Mouse (Mus musculus): ENCODE measurements at regions not wholly inside any gene's neighbourhood (a gene's known extent, or its start where the extent isn't known, plus 50 kb on each side); places are given as distances from the start of the nearest gene placed in this dataset. TPM values are rescaled to one million over a fixed set of nuclear protein-coding genes. Genes with fewer than 3 reads are reported as not detected.

DNA sequence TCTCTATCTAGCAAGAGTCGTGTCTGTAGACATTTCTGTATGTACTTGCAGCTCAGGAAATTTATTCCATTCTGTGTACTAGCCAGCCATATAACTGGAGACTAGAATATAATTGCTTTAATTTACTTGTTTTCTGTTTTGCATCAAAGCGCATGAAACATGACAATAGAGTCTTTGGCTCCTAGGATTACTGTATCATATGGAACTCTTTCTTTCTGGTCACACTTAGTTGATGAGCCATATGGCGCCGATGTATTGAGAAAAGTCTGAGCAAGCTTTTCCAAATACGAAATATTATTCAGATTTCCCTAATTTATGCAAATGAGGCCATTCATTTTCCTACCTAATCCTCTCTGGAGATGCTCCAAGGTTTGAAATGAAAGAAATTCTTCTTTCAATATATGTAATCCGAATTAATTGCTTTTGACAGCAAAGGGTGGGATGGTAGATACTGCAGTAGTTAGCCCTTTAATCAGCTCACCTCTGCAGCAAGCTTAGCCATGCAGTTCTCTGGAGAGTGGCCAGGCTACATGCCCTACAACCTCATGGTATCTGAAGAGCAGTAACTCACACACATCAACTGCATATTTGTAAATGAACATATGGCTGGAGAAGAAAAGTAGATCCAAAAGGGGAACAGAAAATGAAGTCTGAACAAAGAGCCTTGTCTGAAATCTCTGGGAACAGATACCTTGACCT lies 913.4 kb downstream of the Ntrk3 start:
- ATAC-seq (ENCODE audit: low read depth) (no peak), DNase-seq (ENCODE audit: low spot score) (peak; percentile 55)
- no peaks in the 10 kb centered on the region for H3K9me3 ChIP-seq (ENCODE audit: control insufficient read depth, low read length)
- no peak overlapping the region for H3K4me3 ChIP-seq (ENCODE audit: low read depth, low read length)
- no peak overlapping the region for H3K9ac ChIP-seq (ENCODE audit: low read depth, low read length)
- H3K36me3 ChIP-seq (ENCODE audit: control insufficient read depth, insufficient read depth, low read length) = no peaks in the 10 kb centered on the region
- H3K27me3 ChIP-seq (replicated peaks; ENCODE audit: control insufficient read depth, insufficient read depth, low read length) = no peaks in the 10 kb centered on the region
- H3K27ac ChIP-seq (replicated peaks; ENCODE audit: low read depth, low read length) = no peak overlapping the region
- no peak overlapping the region for H3K4me2 ChIP-seq (ENCODE audit: low read depth, low read length)
- no peaks in the 10 kb centered on the region for H3K4me1 ChIP-seq (ENCODE audit: control insufficient read depth, insufficient read depth, low read length)
- 69% methylated on average over 6 of the region's 6 CpGs for WGBS

GRCm38 (mm10) chr7:77812052-77812903 lies 925.5 kb downstream of the Ntrk3 start:
- Histone ChIP-seq H3K9me3 (ENCODE audit: control insufficient read depth, low read length) (no peaks in the 10 kb centered on the region), H3K4me3 (ENCODE audit: low read depth, low read length) (no peak overlapping the region), H3K27ac (replicated peaks; ENCODE audit: low read depth, low read length) (no peak overlapping the region), H3K4me1 (ENCODE audit: control insufficient read depth, insufficient read depth, low read length) (no peaks in the 10 kb centered on the region), H3K36me3 (ENCODE audit: control insufficient read depth, insufficient read depth, low read length) (no peaks in the 10 kb centered on the region), H3K9ac (ENCODE audit: low read depth, low read length) (no peak overlapping the region), H3K4me2 (ENCODE audit: low read depth, low read length) (no peak overlapping the region), H3K27me3 (replicated peaks; ENCODE audit: control insufficient read depth, insufficient read depth, low read length) (no peaks in the 10 kb centered on the region)
- DNase-seq (ENCODE audit: low spot score) (no peak), ATAC-seq (ENCODE audit: low read depth) (no peak)
- 21% methylated on average over 2 of the region's 2 CpGs for WGBS

GRCm38 (mm10) chr7:77786801-77787200 lies 951.0 kb downstream of the Ntrk3 start:
- Histone ChIP-seq H3K36me3 (ENCODE audit: control insufficient read depth, insufficient read depth, low read length) (no peaks in the 10 kb centered on the region), H3K9ac (ENCODE audit: low read depth, low read length) (no peak overlapping the region), H3K4me1 (ENCODE audit: control insufficient read depth, insufficient read depth, low read length) (no peaks in the 10 kb centered on the region), H3K27ac (replicated peaks; ENCODE audit: low read depth, low read length) (no peak overlapping the region), H3K27me3 (replicated peaks; ENCODE audit: control insufficient read depth, insufficient read depth, low read length) (no peaks in the 10 kb centered on the region; the same call in 1 of the 2 replicates), H3K9me3 (ENCODE audit: control insufficient read depth, low read length) (no peaks in the 10 kb centered on the region), H3K4me3 (ENCODE audit: low read depth, low read length) (no peak overlapping the region), H3K4me2 (ENCODE audit: low read depth, low read length) (no peak overlapping the region)
- ATAC-seq (ENCODE audit: low read depth) = no peak
- peak; percentile 7 for DNase-seq (ENCODE audit: low spot score)
- 63% methylated on average over 2 of the region's 2 CpGs for WGBS

DNA sequence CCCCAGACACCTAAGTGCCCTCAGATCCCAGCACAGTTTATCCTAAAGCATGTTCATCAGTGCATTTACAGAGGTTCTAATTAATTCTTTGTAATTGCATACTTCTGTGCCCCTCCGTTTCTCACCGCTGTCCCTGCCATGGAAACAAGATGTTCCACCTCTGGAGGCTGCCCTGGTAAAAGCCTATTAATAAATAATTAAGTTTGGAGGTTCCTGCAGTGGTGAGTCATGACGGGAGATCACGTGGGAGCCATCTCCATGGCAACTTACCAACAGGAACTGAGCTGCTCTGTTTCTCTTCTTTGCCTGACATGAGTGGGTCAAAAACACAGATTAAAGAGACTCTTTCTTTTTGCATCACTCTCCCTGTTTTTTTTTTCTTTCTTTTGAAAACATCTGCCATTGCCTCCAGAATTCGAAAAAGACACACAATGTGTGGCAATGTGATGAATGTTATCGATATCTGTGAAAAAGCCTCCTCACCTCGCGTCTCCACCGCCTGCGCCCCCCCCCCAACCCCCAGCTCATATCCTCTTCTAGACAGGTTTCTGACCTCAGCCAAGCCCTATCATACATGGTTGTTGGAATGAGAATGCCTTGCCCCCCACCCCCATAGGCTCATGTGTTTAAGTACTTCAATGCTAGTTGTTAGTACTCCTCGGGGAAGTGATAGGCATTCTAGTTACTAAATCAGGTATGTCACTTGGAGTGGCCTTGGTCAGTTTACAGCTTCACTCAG lies 965.9 kb downstream of the Ntrk3 start:
- peak; percentile 76 for ATAC-seq (ENCODE audit: low read depth)
- Histone ChIP-seq H3K27me3 (replicated peaks; ENCODE audit: control insufficient read depth, insufficient read depth, low read length) (no peaks in the 10 kb centered on the region), H3K27ac (replicated peaks; ENCODE audit: low read depth, low read length) (no peak overlapping the region), H3K4me3 (ENCODE audit: low read depth, low read length) (no peak overlapping the region), H3K9ac (ENCODE audit: low read depth, low read length) (no peak overlapping the region), H3K4me2 (ENCODE audit: low read depth, low read length) (no peak overlapping the region), H3K9me3 (ENCODE audit: control insufficient read depth, low read length) (no peaks in the 10 kb centered on the region), H3K4me1 (ENCODE audit: control insufficient read depth, insufficient read depth, low read length) (no peaks in the 10 kb centered on the region), H3K36me3 (ENCODE audit: control insufficient read depth, insufficient read depth, low read length) (no peaks in the 10 kb centered on the region)
- 68% methylated on average over 11 of the region's 11 CpGs for WGBS
- DNase-seq (ENCODE audit: low spot score) = peak; percentile 46

- no peak overlapping the region for H3K4me3 ChIP-seq (ENCODE audit: low read depth, low read length)
- H3K9ac ChIP-seq (ENCODE audit: low read depth, low read length) = no peak overlapping the region
- no peak for ATAC-seq (ENCODE audit: low read depth)
- H3K4me1 ChIP-seq (ENCODE audit: control insufficient read depth, insufficient read depth, low read length) = no peaks in the 10 kb centered on the region
- no peaks in the 10 kb centered on the region for H3K9me3 ChIP-seq (ENCODE audit: control insufficient read depth, low read length)
- H3K27me3 ChIP-seq (replicated peaks; ENCODE audit: control insufficient read depth, insufficient read depth, low read length) = no peaks in the 10 kb centered on the region
- 62% methylated on average over 4 of the region's 4 CpGs for WGBS
- no peak overlapping the region for H3K27ac ChIP-seq (replicated peaks; ENCODE audit: low read depth, low read length)
- no peak for DNase-seq (ENCODE audit: low spot score)
- no peaks in the 10 kb centered on the region for H3K36me3 ChIP-seq (ENCODE audit: control insufficient read depth, insufficient read depth, low read length)
- no peak overlapping the region for H3K4me2 ChIP-seq (ENCODE audit: low read depth, low read length)
Observed at GRCm38 (mm10) chr7:77738996-77739765, 998.6 kb downstream of the Ntrk3 start.

Small RNAs in the stretch of these regions (microRNA-seq; reads per million reads assigned to microRNA genes)
- gene Gm44358 (ENCODE audit: borderline number of aligned reads) = not detected
